Mouse (Mus musculus): ENCODE results near the gene Stn1.

Stn1 gene

DNA sequence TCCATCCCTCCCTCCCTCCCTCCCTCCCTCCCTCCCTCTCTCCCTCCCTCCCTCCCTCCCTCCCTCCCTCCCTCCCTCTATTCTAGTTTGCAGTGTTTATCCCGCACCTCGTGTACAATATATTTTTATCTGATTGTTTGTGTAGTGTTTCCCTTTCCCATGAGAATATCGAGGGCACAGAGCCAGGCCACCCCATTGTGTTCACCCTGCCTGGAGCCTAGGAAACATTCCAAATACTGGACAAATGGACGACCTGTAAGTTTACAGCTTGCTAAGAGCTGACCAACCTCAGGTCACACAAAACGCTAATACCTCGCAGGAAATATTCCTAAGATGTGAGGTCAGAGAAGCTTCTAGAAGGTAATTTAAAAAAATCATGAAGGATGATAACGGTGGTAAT, 85.1 kb downstream of the Stn1 start:
- DNase-seq (ENCODE audit: low spot score), result no peak

GRCm38 (mm10) chr19:47451476-47452113, 85.7 kb downstream of the Stn1 start:
- no peak for DNase-seq (ENCODE audit: low spot score)
